Mouse (Mus musculus): ENCODE measurements around the gene Slc32a1. TPM values are rescaled to one million over a fixed set of nuclear protein-coding genes. Genes with fewer than 3 reads are reported as not detected.

Slc32a1 gene
- polyA plus RNA-seq, 1 experiment from 2014 or later = 8.7 TPM

GRCm38 (mm10) chr2:158616296-158616695 is 5.7 kb downstream of the Slc32a1 start:
- ATAC-seq (ENCODE audit: low FRiP score) (peak; percentile 64), DNase-seq (ENCODE audit: low spot score) (peak; percentile 63)
- 0% methylated on average over 12 of the region's 12 CpGs for WGBS
- no peaks in the 10 kb centered on the region for H3K9me3 ChIP-seq (ENCODE audit: control insufficient read depth, low read length)
- peak overlapping the region; percentile 97 for H3K27ac ChIP-seq
- H3K4me3 ChIP-seq (replicated peaks; ENCODE audit: low read length) = peak overlapping the region; percentile 54
- peaks cover 74% of the 10 kb centered on the region for H3K27me3 ChIP-seq (ENCODE audit: control insufficient read depth, insufficient read depth, low read length)
- H3K4me2 ChIP-seq (replicated peaks) = peak overlapping the region; percentile 66
- 0 out of 2 replicates have a peak, but pooled peaks cover 7% of the 10 kb centered on the region for H3K36me3 ChIP-seq (replicated peaks; ENCODE audit: control insufficient read depth, insufficient read depth)
- H3K9ac ChIP-seq = peak overlapping the region; percentile 89
- H3K4me1 ChIP-seq (replicated peaks; ENCODE audit: control insufficient read depth, insufficient read depth, low read length) = peaks cover 11% of the 10 kb centered on the region; the same call in 1 of the 2 replicates

GRCm38 (mm10) chr2:158616790-158617189 is 6.2 kb downstream of the Slc32a1 start:
- H3K4me2 ChIP-seq (replicated peaks) = peak overlapping the region; percentile 66
- H3K9ac ChIP-seq = peak overlapping the region; percentile 89
- H3K4me3 ChIP-seq (replicated peaks; ENCODE audit: low read length) = peak overlapping the region; percentile 54
- H3K9me3 ChIP-seq (ENCODE audit: control insufficient read depth, low read length) = no peaks in the 10 kb centered on the region
- no peak for DNase-seq (ENCODE audit: low spot score)
- 0 out of 2 replicates have a peak, but pooled peaks cover 7% of the 10 kb centered on the region for H3K36me3 ChIP-seq (replicated peaks; ENCODE audit: control insufficient read depth, insufficient read depth)
- peaks cover 11% of the 10 kb centered on the region; the same call in 1 of the 2 replicates for H3K4me1 ChIP-seq (replicated peaks; ENCODE audit: control insufficient read depth, insufficient read depth, low read length)
- ATAC-seq (ENCODE audit: low FRiP score) = peak; percentile 11; the same call in 1 of the 2 replicates
- H3K27ac ChIP-seq = peak overlapping the region; percentile 97
- H3K27me3 ChIP-seq (ENCODE audit: control insufficient read depth, insufficient read depth, low read length) = peaks cover 69% of the 10 kb centered on the region
- WGBS = 5% methylated on average over 11 of the region's 11 CpGs

- Histone ChIP-seq H3K4me3 (replicated peaks; ENCODE audit: low read length) (peak within 1 kb of the TSS; percentile 72), H3K27me3 (ENCODE audit: control insufficient read depth, insufficient read depth, low read length) (no peaks in the 10 kb centered on the region), H3K36me3 (replicated peaks; ENCODE audit: control insufficient read depth, insufficient read depth) (peaks cover 17% of the 10 kb centered on the region), H3K4me2 (replicated peaks) (peak within 1 kb of the TSS; percentile 71), H3K4me1 (replicated peaks; ENCODE audit: control insufficient read depth, insufficient read depth, low read length) (peaks cover 15% of the 10 kb centered on the region), H3K27ac (peak within 1 kb of the TSS; percentile 86), H3K9me3 (ENCODE audit: control insufficient read depth, low read length) (no peaks in the 10 kb centered on the region), H3K9ac (peak within 1 kb of the TSS; percentile 69)
- WGBS = under 1% methylated on average over 39 of the region's 39 CpGs
- peak; percentile 93 for ATAC-seq (ENCODE audit: low FRiP score)
- peak; percentile 94 for DNase-seq (ENCODE audit: low spot score)
Measured at GRCm38 (mm10) chr2:158624718-158625222, 14.2 kb downstream of the Slc32a1 start, which contains the start of gene Actr5. Gene Actr5, plus strand, starts transcription at chr2:158624888.

- Histone ChIP-seq H3K4me3 (replicated peaks; ENCODE audit: low read length) (peak overlapping the region; percentile 72), H3K4me1 (replicated peaks; ENCODE audit: control insufficient read depth, insufficient read depth, low read length) (peaks cover 15% of the 10 kb centered on the region), H3K4me2 (replicated peaks) (peak overlapping the region; percentile 71), H3K27me3 (ENCODE audit: control insufficient read depth, insufficient read depth, low read length) (no peaks in the 10 kb centered on the region), H3K9ac (peak overlapping the region; percentile 69), H3K9me3 (ENCODE audit: control insufficient read depth, low read length) (no peaks in the 10 kb centered on the region), H3K27ac (peak overlapping the region; percentile 86), H3K36me3 (replicated peaks; ENCODE audit: control insufficient read depth, insufficient read depth) (peaks cover 21% of the 10 kb centered on the region)
- under 1% methylated on average over 34 of the region's 44 CpGs for WGBS
- DNase-seq (ENCODE audit: low spot score) (no peak), ATAC-seq (ENCODE audit: low FRiP score) (peak; percentile 52; the same call in 1 of the 2 replicates)
Measured at GRCm38 (mm10) chr2:158625231-158625630, 14.7 kb downstream of the Slc32a1 start.

- ATAC-seq (ENCODE audit: low FRiP score) (no peak), DNase-seq (ENCODE audit: low spot score) (no peak)
- Histone ChIP-seq H3K9ac (peak overlapping the region; percentile 69), H3K9me3 (ENCODE audit: control insufficient read depth, low read length) (no peaks in the 10 kb centered on the region), H3K27ac (no peak overlapping the region), H3K27me3 (ENCODE audit: control insufficient read depth, insufficient read depth, low read length) (no peaks in the 10 kb centered on the region), H3K4me3 (replicated peaks; ENCODE audit: low read length) (peak overlapping the region; percentile 72), H3K4me1 (replicated peaks; ENCODE audit: control insufficient read depth, insufficient read depth, low read length) (peaks cover 15% of the 10 kb centered on the region), H3K36me3 (replicated peaks; ENCODE audit: control insufficient read depth, insufficient read depth) (peaks cover 23% of the 10 kb centered on the region), H3K4me2 (replicated peaks) (peak overlapping the region; percentile 71)
- WGBS = 42% methylated on average over 8 of the region's 8 CpGs
Measured at GRCm38 (mm10) chr2:158625697-158626096, 15.1 kb downstream of the Slc32a1 start.

- 73% methylated on average over 3 of the region's 3 CpGs for WGBS
- no peak overlapping the region for H3K27ac ChIP-seq
- H3K9me3 ChIP-seq (ENCODE audit: control insufficient read depth, low read length) = no peaks in the 10 kb centered on the region
- DNase-seq (ENCODE audit: low spot score) (peak; percentile 67), ATAC-seq (ENCODE audit: low FRiP score) (no peak)
- H3K4me1 ChIP-seq (replicated peaks; ENCODE audit: control insufficient read depth, insufficient read depth, low read length) = peaks cover 15% of the 10 kb centered on the region
- no peaks in the 10 kb centered on the region for H3K27me3 ChIP-seq (ENCODE audit: control insufficient read depth, insufficient read depth, low read length)
- H3K4me2 ChIP-seq (replicated peaks) = no peak overlapping the region
- H3K4me3 ChIP-seq (replicated peaks; ENCODE audit: low read length) = no peak overlapping the region
- peaks cover 55% of the 10 kb centered on the region for H3K36me3 ChIP-seq (replicated peaks; ENCODE audit: control insufficient read depth, insufficient read depth)
- H3K9ac ChIP-seq = no peak overlapping the region
Measured at GRCm38 (mm10) chr2:158628858-158629257, 18.3 kb downstream of the Slc32a1 start.

- peak; percentile 78 for DNase-seq (ENCODE audit: low spot score)
- H3K9me3 ChIP-seq (ENCODE audit: control insufficient read depth, low read length) = no peaks in the 10 kb centered on the region
- WGBS = 74% methylated on average over 1 of the region's 1 CpGs
- no peak overlapping the region for H3K4me3 ChIP-seq (replicated peaks; ENCODE audit: low read length)
- peaks cover 15% of the 10 kb centered on the region for H3K4me1 ChIP-seq (replicated peaks; ENCODE audit: control insufficient read depth, insufficient read depth, low read length)
- H3K36me3 ChIP-seq (replicated peaks; ENCODE audit: control insufficient read depth, insufficient read depth) = peaks cover 58% of the 10 kb centered on the region
- H3K4me2 ChIP-seq (replicated peaks) = no peak overlapping the region
- H3K27ac ChIP-seq = no peak overlapping the region
- H3K27me3 ChIP-seq (ENCODE audit: control insufficient read depth, insufficient read depth, low read length) = no peaks in the 10 kb centered on the region
- no peak for ATAC-seq (ENCODE audit: low FRiP score)
- no peak overlapping the region for H3K9ac ChIP-seq
Measured at GRCm38 (mm10) chr2:158629414-158629813, 18.8 kb downstream of the Slc32a1 start.

GRCm38 (mm10) chr2:158631873-158632272 is 21.3 kb downstream of the Slc32a1 start:
- 68% methylated on average over 5 of the region's 5 CpGs for WGBS
- Histone ChIP-seq H3K9me3 (ENCODE audit: control insufficient read depth, low read length) (no peaks in the 10 kb centered on the region), H3K9ac (no peak overlapping the region), H3K4me1 (replicated peaks; ENCODE audit: control insufficient read depth, insufficient read depth, low read length) (peaks cover under 1% of the 10 kb centered on the region; the same call in 1 of the 2 replicates), H3K36me3 (replicated peaks; ENCODE audit: control insufficient read depth, insufficient read depth) (peaks cover 83% of the 10 kb centered on the region), H3K27ac (no peak overlapping the region), H3K4me3 (replicated peaks; ENCODE audit: low read length) (no peak overlapping the region), H3K4me2 (replicated peaks) (no peak overlapping the region), H3K27me3 (ENCODE audit: control insufficient read depth, insufficient read depth, low read length) (no peaks in the 10 kb centered on the region)
- no peak for DNase-seq (ENCODE audit: low spot score)
- no peak for ATAC-seq (ENCODE audit: low FRiP score)

- peak; percentile 88 for DNase-seq (ENCODE audit: low spot score)
- no peaks in the 10 kb centered on the region for H3K4me1 ChIP-seq (replicated peaks; ENCODE audit: control insufficient read depth, insufficient read depth, low read length)
- H3K27me3 ChIP-seq (ENCODE audit: control insufficient read depth, insufficient read depth, low read length) = no peaks in the 10 kb centered on the region
- WGBS = 20% methylated on average over 2 of the region's 2 CpGs
- H3K4me2 ChIP-seq (replicated peaks) = no peak overlapping the region
- H3K9ac ChIP-seq = no peak overlapping the region
- no peak for ATAC-seq (ENCODE audit: low FRiP score)
- H3K27ac ChIP-seq = no peak overlapping the region
- H3K36me3 ChIP-seq (replicated peaks; ENCODE audit: control insufficient read depth, insufficient read depth) = peaks cover 45% of the 10 kb centered on the region
- H3K9me3 ChIP-seq (ENCODE audit: control insufficient read depth, low read length) = no peaks in the 10 kb centered on the region
- H3K4me3 ChIP-seq (replicated peaks; ENCODE audit: low read length) = no peak overlapping the region
Measured at GRCm38 (mm10) chr2:158641869-158642268, 31.3 kb downstream of the Slc32a1 start.

All from hindbrain, embryonic 14.5 days (tissue).